Mouse (Mus musculus) liver, postnatal 0 days (tissue): ENCODE results near the gene 2410137M14Rik. TPM values are rescaled to one million over a fixed set of nuclear protein-coding genes. Genes with fewer than 3 reads are reported as not detected.

Source experiments
- ATAC-seq: fragments of 200-750 bp; cut with Nextera tagmentation; 2 replicates; pipeline ENCODE4 v1.8.0; 2017; ENCODE audit warnings: mild to moderate bottlenecking, moderate library complexity
- DNase-seq: peaks from one replicate; pipeline ENCODE4 v3.0.0-alpha.2; 2016
- H3K27ac ChIP-seq: fragments of 300-500 bp; sonication (generic); 2 replicates; pipeline ENCODE4 v1.5.1; 2014; ENCODE audit warnings: antibody characterized with exemption, moderate library complexity, mild to moderate bottlenecking, low read depth
- H3K27me3 ChIP-seq: fragments of 300-500 bp; sonication (generic); 2 replicates; pipeline ENCODE4 v1.6.1; 2014; ENCODE audit warnings: low read length, control low read depth, mixed read lengths; ENCODE audit not compliant: insufficient read depth
- H3K36me3 ChIP-seq: fragments of 300-500 bp; sonication (generic); replicated peaks from 2 replicates; pipeline ENCODE4 v1.6.1; 2014; ENCODE audit warnings: mild to moderate bottlenecking, control low read depth, low read length, moderate library complexity, mixed read lengths; ENCODE audit not compliant: insufficient read depth
- H3K4me1 ChIP-seq: fragments of 300-500 bp; sonication (generic); 2 replicates; pipeline ENCODE4 v1.6.1; 2014; ENCODE audit warnings: antibody characterized with exemption, mild to moderate bottlenecking, control low read depth; ENCODE audit not compliant: insufficient read depth
- H3K4me2 ChIP-seq: fragments of 300-500 bp; sonication (generic); 2 replicates; pipeline ENCODE4 v1.6.1; 2014; ENCODE audit warnings: low read depth, mild to moderate bottlenecking, low read length, moderate library complexity, mixed read lengths
- H3K4me3 ChIP-seq: fragments of 300-500 bp; sonication (generic); 2 replicates; pipeline ENCODE4 v1.5.1; 2014; ENCODE audit warnings: low read depth, low read length
- H3K9ac ChIP-seq: fragments of 300-500 bp; sonication (generic); replicated peaks from 2 replicates; pipeline ENCODE4 v1.6.1; 2014; ENCODE audit warnings: mild to moderate bottlenecking, moderate library complexity
- H3K9me3 ChIP-seq: fragments of 300-500 bp; sonication (generic); 2 replicates; pipeline ENCODE4 v1.6.1; 2016; ENCODE audit warnings: mild to moderate bottlenecking, control low read depth, low read length, mixed read lengths
- CTCF ChIP-seq: sonication (generic); IDR thresholded peaks from 2 replicates; pipeline ENCODE4 v1.5.1; 2016; ENCODE audit warnings: antibody characterized with exemption, low read depth
- EP300 ChIP-seq: IDR thresholded peaks from 2 replicates; pipeline ENCODE4 v1.6.1; 2016; ENCODE audit warnings: antibody characterized with exemption, low read depth, mild to moderate bottlenecking
- WGBS: fragments of 180-500 bp; shearing (Covaris S2); extraction: QIAGEN DNeasy Blood & Tissue Kit; methylation state at CpG from one replicate; pipeline ENCODE4 v1.1.7; 2014; ENCODE audit not compliant: insufficient replicate concordance; 5-methylcytosine and 5-hydroxymethylcytosine counted together
- polyA plus RNA-seq: library from polyadenylated mRNA; unstranded; fragments of >200 nt; fragmentation: Nextera tagmentation; extraction: Ambion mirVana; gene quantifications from 2 replicates; pipeline ENCODE4 v1.2.1, GENCODE M21; 2015

Gene 2410137M14Rik
- polyA plus RNA-seq, result not detected in 2 replicates

DNA sequence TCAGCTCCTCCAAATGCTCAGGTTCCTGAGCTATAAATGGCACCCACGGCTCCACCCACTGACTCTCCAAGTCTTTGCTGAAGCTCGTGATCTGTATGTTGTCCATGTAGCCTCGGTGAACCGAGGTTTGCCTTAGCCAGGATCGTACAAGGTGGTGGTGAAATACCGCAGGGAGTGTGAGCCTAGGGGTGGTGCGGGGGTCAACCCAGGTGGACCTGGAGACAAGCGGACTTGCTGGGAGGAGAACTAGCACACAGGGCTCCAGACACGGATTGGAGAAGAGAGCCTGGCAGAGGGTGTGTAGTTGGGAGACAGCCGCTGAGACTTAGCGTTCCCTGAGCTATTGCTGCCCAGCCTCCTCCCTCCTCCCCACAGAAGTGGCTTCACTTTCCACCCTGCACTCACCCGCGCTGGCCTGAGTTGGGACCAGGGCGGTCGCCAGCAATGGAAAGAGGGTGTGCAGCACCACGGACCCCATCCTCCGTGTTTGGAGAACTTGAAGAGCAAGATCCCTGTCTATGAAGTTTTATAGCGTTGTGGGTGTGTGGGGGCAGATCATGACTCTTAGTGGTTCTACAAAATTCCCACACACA lies at the start of gene 2410137M14Rik:
Gene 2410137M14Rik, minus strand, starts transcription at position 17 of the 593 bp plus-strand sequence.
- peaks cover under 1% of the 10 kb centered on the region; the same call in 1 of the 2 replicates for H3K27me3 ChIP-seq
- no peaks in the 10 kb centered on the region for H3K4me1 ChIP-seq
- no peak for TF ChIP-seq EP300
- TF ChIP-seq CTCF, result no peak
- 0 out of 2 replicates have a peak, but pooled peaks have one; percentile 19 for ATAC-seq
- no peaks in the 10 kb centered on the region for H3K9me3 ChIP-seq
- no peak for DNase-seq
- H3K9ac ChIP-seq, result no peak within 1 kb of the TSS
- no peaks in the 10 kb centered on the region for H3K36me3 ChIP-seq
- H3K4me3 ChIP-seq, result peak within 1 kb of the TSS; percentile 7; the same call in 1 of the 2 replicates
- peak within 1 kb of the TSS; percentile 54 for H3K4me2 ChIP-seq
- H3K27ac ChIP-seq, result no peak within 1 kb of the TSS
- 10% methylated on average over 18 of the region's 18 CpGs for WGBS

DNA sequence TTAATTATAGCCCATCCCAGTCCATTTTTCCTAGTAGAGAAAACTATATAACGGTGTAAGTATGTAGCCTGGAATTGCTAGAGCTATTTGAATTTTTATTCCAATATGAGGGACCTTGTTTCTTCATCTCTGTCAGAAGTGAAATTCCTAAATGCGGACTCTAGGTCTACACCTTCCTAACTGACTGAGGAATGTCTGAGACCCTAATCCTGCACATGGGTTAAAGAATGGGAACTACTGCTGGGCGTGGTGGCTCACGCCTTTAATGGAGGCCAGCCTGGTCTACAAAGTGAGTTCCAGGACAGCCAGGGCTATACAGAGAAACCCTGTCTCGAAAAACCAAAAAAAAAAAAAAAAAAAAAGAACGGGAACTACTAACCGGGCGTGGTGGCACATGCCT lies 48.1 kb upstream of the 2410137M14Rik start:
- H3K9me3 ChIP-seq, result no peaks in the 10 kb centered on the region
- H3K9ac ChIP-seq, result no peak overlapping the region
- H3K4me3 ChIP-seq, result peak overlapping the region; percentile 53
- TF ChIP-seq EP300 (no peak), CTCF (no peak)
- WGBS, result 70% methylated on average over 7 of the region's 8 CpGs
- H3K4me1 ChIP-seq, result no peaks in the 10 kb centered on the region
- peak overlapping the region; percentile 72; the same call in 1 of the 2 replicates for H3K4me2 ChIP-seq
- H3K27me3 ChIP-seq, result no peaks in the 10 kb centered on the region
- no peak for ATAC-seq
- H3K36me3 ChIP-seq, result no peaks in the 10 kb centered on the region
- no peak overlapping the region for H3K27ac ChIP-seq
- no peak for DNase-seq

DNA sequence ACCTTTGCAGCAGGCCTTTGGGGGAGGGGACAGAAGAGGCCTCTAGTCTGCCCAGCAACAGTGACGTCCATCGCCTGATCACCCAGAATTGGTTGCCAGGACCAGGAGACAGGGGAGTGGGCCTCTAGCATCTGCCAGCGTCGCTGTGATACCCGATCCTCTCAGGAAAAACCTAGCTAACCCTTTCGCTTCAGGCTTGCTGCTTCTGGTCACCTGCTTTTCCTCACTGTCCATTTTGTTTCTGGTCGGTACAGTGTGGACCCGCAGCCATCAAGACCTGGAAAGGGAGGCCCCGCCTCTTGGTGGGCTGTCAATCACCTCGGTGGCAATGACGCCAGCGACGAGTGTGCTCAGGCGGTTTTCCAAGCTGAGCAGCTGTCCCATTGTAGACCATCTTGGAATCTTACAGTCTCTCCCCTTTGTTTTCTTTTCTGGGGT lies 47.7 kb upstream of the 2410137M14Rik start:
- Histone ChIP-seq H3K27ac (peak overlapping the region; percentile 29; the same call in 1 of the 2 replicates), H3K36me3 (no peaks in the 10 kb centered on the region), H3K4me1 (no peaks in the 10 kb centered on the region), H3K9me3 (no peaks in the 10 kb centered on the region), H3K9ac (peak overlapping the region; percentile 38; the same call in 1 of the 2 replicates), H3K27me3 (no peaks in the 10 kb centered on the region), H3K4me3 (peak overlapping the region; percentile 53), H3K4me2 (peak overlapping the region; percentile 72)
- TF ChIP-seq EP300 (no peak), CTCF (no peak)
- ATAC-seq, result peak; percentile 98
- 2% methylated on average over 14 of the region's 14 CpGs for WGBS
- DNase-seq, result peak; percentile 87

DNA sequence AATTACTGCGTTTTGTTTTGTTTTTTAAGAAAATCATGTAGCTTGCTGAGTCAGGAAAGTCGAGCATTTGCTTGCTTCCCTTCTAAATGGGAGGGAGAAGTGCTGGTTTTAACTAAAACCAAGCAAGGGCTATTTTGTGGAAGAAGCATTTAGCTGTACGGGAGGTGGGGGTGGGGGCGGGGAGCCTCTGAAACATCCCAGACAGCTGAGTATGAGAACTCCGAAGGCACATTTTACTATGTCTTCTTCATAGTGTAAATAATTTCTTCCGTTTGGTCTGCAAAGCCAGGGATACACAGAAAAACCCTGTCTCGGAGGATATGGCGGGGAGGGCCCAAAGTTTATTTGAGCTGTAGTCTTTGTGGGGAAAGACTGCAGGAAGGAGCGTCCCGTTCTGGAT lies 47.2 kb upstream of the 2410137M14Rik start:
- Histone ChIP-seq H3K4me2 (peak overlapping the region; percentile 72), H3K9ac (no peak overlapping the region), H3K4me3 (peak overlapping the region; percentile 53; the same call in 1 of the 2 replicates), H3K36me3 (no peaks in the 10 kb centered on the region), H3K9me3 (no peaks in the 10 kb centered on the region), H3K27ac (no peak overlapping the region), H3K27me3 (no peaks in the 10 kb centered on the region), H3K4me1 (no peaks in the 10 kb centered on the region)
- 26% methylated on average over 10 of the region's 10 CpGs for WGBS
- TF ChIP-seq CTCF (no peak), EP300 (no peak)
- ATAC-seq (no peak), DNase-seq (no peak)

DNA sequence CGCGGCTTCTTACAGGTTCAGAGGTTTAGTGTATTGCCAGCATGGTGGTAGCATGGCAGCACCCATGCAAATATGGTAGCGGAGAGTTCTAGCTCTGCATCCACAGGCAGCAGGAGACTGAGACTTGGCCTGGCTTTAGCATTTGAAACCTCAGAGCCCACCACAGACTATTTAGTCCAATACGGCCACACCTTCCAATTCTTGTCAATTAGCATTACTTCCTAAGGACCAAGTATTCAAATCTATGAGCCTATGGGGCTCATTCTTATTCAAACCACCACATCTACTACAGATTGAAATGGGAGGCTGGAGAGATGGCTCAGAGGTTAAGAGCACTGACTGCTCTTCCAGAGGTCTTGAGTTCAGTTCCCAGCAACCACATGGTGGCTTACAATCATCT lies 46.4 kb upstream of the 2410137M14Rik start:
- no peaks in the 10 kb centered on the region for H3K9me3 ChIP-seq
- H3K4me3 ChIP-seq, result no peak overlapping the region
- no peak for DNase-seq
- ATAC-seq, result no peak
- H3K4me2 ChIP-seq, result no peak overlapping the region
- H3K27me3 ChIP-seq, result no peaks in the 10 kb centered on the region
- TF ChIP-seq CTCF (no peak), EP300 (no peak)
- H3K36me3 ChIP-seq, result no peaks in the 10 kb centered on the region
- H3K27ac ChIP-seq, result no peak overlapping the region
- 84% methylated on average over 4 of the region's 4 CpGs for WGBS
- H3K4me1 ChIP-seq, result no peaks in the 10 kb centered on the region
- no peak overlapping the region for H3K9ac ChIP-seq

DNA sequence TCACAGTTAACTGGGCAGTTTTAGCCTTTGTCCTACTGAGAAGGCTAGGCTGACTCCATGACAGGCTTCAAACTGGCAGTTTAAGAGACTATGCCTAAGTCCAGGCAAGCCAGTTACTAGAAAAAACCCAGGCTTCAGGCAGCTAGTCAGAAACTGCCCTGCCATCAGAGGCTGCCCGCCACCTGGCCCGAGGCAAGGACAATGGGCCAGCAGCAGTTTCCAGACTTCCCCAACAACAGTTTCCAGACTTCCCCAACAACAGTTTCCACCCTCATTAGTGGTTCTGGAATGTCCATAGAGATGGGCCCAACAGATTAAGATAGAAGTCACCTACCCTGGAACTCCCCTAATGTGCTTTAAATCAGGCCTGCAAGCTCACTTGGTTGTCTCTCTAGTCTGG lies 45.4 kb upstream of the 2410137M14Rik start:
- Histone ChIP-seq H3K27me3 (no peaks in the 10 kb centered on the region), H3K4me1 (no peaks in the 10 kb centered on the region), H3K9ac (no peak overlapping the region), H3K4me3 (no peak overlapping the region), H3K27ac (no peak overlapping the region), H3K9me3 (no peaks in the 10 kb centered on the region), H3K36me3 (no peaks in the 10 kb centered on the region), H3K4me2 (no peak overlapping the region)
- WGBS, result 66% methylated on average over 2 of the region's 2 CpGs
- no peak for DNase-seq
- no peak for ATAC-seq
- TF ChIP-seq EP300, result no peak
- TF ChIP-seq CTCF, result no peak
